Mouse (Mus musculus): ENCODE measurements at regions not wholly inside any gene's neighbourhood (a gene's known extent, or its start where the extent isn't known, plus 50 kb on each side); places are given as distances from the start of the nearest gene placed in this dataset.

DNA sequence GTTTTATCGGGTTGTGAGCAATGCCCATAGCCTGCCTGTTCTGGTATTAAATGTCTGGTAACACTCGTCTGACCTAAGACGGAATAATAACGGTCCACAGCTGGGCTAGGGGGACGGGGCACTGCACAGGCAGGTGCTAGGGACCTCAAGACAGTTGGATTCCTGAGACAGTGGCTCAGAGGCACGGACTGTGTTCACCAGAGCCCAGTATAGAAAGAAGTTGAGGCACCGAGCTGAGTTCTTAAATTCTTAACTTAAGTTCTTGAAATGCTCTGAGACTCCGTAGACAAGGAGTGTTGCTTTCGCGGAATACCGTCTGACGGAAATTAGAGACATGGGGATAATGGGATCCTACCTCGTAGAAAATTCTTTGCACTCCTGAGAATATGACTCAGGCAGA, 174.2 kb upstream of the Arid2 start:
- TF ChIP-seq POLR2A (IDR thresholded peaks at IDR 0.05; ENCODE audit: borderline replicate concordance, extremely low read depth, low read depth, low read length) (no peak), CTCF (IDR thresholded peaks at IDR 0.05; ENCODE audit: insufficient read depth, low read length) (no peak)

Measured in lung, adult 2 months (tissue).